ENCODE assay signal across 9 mouse cellular contexts in the genomic region with DNA sequence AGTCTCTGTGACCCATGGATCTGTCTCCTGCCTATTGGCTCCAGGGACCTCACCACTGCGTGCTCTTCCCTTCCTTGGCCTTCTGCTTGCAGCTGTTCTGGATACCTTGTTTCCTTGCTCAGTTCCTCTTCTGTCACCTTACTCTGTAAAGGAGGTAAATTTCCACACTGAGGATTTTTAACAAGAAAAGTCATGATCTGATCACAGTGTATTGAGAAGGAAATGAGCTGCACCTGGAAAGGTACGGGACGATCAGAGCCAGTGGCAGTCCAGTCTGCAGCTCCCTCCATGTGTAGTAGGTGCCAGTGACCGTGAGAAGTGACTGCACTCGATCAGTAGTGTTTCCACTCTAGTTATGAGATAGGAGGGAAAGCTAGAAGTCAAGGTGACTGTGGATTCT.
A peak's percentile ranks its signal among the peaks of the same experiment; 100 is the strongest.
DNase-seq lines count a peak whose midpoint lies in the region.
"Had no signal": no experiment of that assay in that cellular context is flagged by ENCODE, and none has a peak within 500 bp of the region (broad histone marks: within the 10 kb centered on the region; RNA-seq: fewer than 3 reads in every experiment).

No protein-coding gene starts in this region.

- intact Hi-C loops in heart, postnatal 25 days (cut with DNase I): loop anchor here (5.0 kb wide), 1 partner anchor 120 kb away; no protein-coding TSS in a partner anchor

- DNase-seq in heart, adult 11 months: peak; percentile 51
- no peak for DNase-seq in heart, postnatal 25 days (ENCODE audit: low spot score)
- DNase-seq: adrenal gland, adult 2 months; adrenal gland, postnatal 25 days; B cell, adult 2 months; cerebellum, adult 11 months; cerebellum, adult 11-12 months; cerebellum, adult 18-20 months; cerebellum, adult 2 months had no signal
